ENCODE assay signal across 8 mouse cellular contexts in genomic region chr1:73902171-73902991, GRCm38 (mm10).
DNase-seq lines count a peak whose midpoint lies in the region; ATAC-seq and TF ChIP-seq lines count a peak whose summit lies in the region.

No protein-coding gene starts in this region.

- no peak overlapping the region for H3K27ac ChIP-seq in cortical plate, adult 2 months (ENCODE audit: insufficient read depth, low read length)
- H3K27ac ChIP-seq in kidney, embryonic 14.5 days (ENCODE audit: low read depth, low read length): no peak overlapping the region
- peak overlapping the region; percentile 50; the same call in 1 of the 2 replicates for H3K27ac ChIP-seq in limb, embryonic 14.5 days (replicated peaks; ENCODE audit: low read depth, low read length)
- no peak overlapping the region for H3K27ac ChIP-seq in stomach, embryonic 16.5 days (ENCODE audit: low read length)

- 0 out of 2 replicates have a peak, but pooled peaks cover 1% of the 10 kb centered on the region for H3K4me1 ChIP-seq in cortical plate, adult 2 months (ENCODE audit: control insufficient read depth, insufficient read depth, low read length)
- 0 out of 2 replicates have a peak, but pooled peaks cover 9% of the 10 kb centered on the region for H3K4me1 ChIP-seq in kidney, embryonic 14.5 days (ENCODE audit: control insufficient read depth, insufficient read depth, low read length)
- H3K4me1 ChIP-seq in limb, embryonic 14.5 days (ENCODE audit: control insufficient read depth, insufficient read depth, low read length): peaks cover 19% of the 10 kb centered on the region
- H3K4me1 ChIP-seq in stomach, embryonic 16.5 days (ENCODE audit: control insufficient read depth, insufficient read depth, low read length): peaks cover 14% of the 10 kb centered on the region

- no peaks in the 10 kb centered on the region for H3K36me3 ChIP-seq in kidney, embryonic 14.5 days (ENCODE audit: control insufficient read depth, insufficient read depth, low read length)
- no peaks in the 10 kb centered on the region for H3K36me3 ChIP-seq in limb, embryonic 14.5 days (ENCODE audit: control insufficient read depth, insufficient read depth, low read length)
- H3K36me3 ChIP-seq in stomach, embryonic 16.5 days (ENCODE audit: control insufficient read depth, insufficient read depth, low read length): no peaks in the 10 kb centered on the region

- 14% methylated on average over 16 of the region's 16 CpGs for WGBS in kidney, embryonic 14.5 days
- 12% methylated on average over 15 of the region's 16 CpGs for WGBS in limb, embryonic 14.5 days
- WGBS in stomach, embryonic 16.5 days: 14% methylated on average over 16 of the region's 16 CpGs

- no peaks in the 10 kb centered on the region for H3K9me3 ChIP-seq in kidney, embryonic 14.5 days (ENCODE audit: control insufficient read depth, low read length)
- H3K9me3 ChIP-seq in limb, embryonic 14.5 days (ENCODE audit: control insufficient read depth, low read length): no peaks in the 10 kb centered on the region
- no peaks in the 10 kb centered on the region for H3K9me3 ChIP-seq in stomach, embryonic 16.5 days (replicated peaks; ENCODE audit: control insufficient read depth, low read length)

- no peaks in the 10 kb centered on the region for H3K27me3 ChIP-seq in kidney, embryonic 14.5 days (ENCODE audit: control insufficient read depth, insufficient read depth, low read length)
- no peaks in the 10 kb centered on the region for H3K27me3 ChIP-seq in limb, embryonic 14.5 days (ENCODE audit: control insufficient read depth, insufficient read depth, low read length)
- no peaks in the 10 kb centered on the region for H3K27me3 ChIP-seq in stomach, embryonic 16.5 days (ENCODE audit: control insufficient read depth, insufficient read depth, low read length)

- peak; percentile 84 for TF ChIP-seq CTCF in cortical plate, adult 2 months (IDR thresholded peaks at IDR 0.05; ENCODE audit: extremely low read depth, insufficient read depth, low read length)

- H3K9ac ChIP-seq in kidney, embryonic 14.5 days (ENCODE audit: low read depth, low read length): no peak overlapping the region
- H3K9ac ChIP-seq in limb, embryonic 14.5 days (ENCODE audit: low read depth, low read length, severe bottlenecking): no peak overlapping the region
- H3K9ac ChIP-seq in stomach, embryonic 16.5 days (ENCODE audit: low read length): peak overlapping the region; percentile 64; the same call in 1 of the 2 replicates

- no peak for TF ChIP-seq POLR2A in cortical plate, adult 2 months (IDR thresholded peaks at IDR 0.05; ENCODE audit: extremely low read depth, insufficient read depth, low read length)
- TF ChIP-seq POLR2A in limb, embryonic 14.5 days (IDR thresholded peaks at IDR 0.05; ENCODE audit: borderline replicate concordance, extremely low read depth, insufficient read depth, insufficient read length): no peak

- no peak overlapping the region for H3K4me3 ChIP-seq in cortical plate, adult 2 months (ENCODE audit: insufficient read depth, low read length)
- H3K4me3 ChIP-seq in kidney, embryonic 14.5 days (ENCODE audit: low read length): no peak overlapping the region
- H3K4me3 ChIP-seq in limb, embryonic 14.5 days (replicated peaks; ENCODE audit: low read length): no peak overlapping the region
- no peak overlapping the region for H3K4me3 ChIP-seq in stomach, embryonic 16.5 days (replicated peaks; ENCODE audit: low read length)

- no peak overlapping the region for H3K4me2 ChIP-seq in kidney, embryonic 14.5 days (replicated peaks; ENCODE audit: low read depth, low read length)
- H3K4me2 ChIP-seq in limb, embryonic 14.5 days (replicated peaks; ENCODE audit: low read depth, low read length, severe bottlenecking): peak overlapping the region; percentile 13; the same call in 1 of the 2 replicates
- H3K4me2 ChIP-seq in stomach, embryonic 16.5 days (ENCODE audit: low read depth, low read length): no peak overlapping the region

- peak; percentile 73 to 76 for DNase-seq in B cell, adult 2 months
- peak; percentile 88 for DNase-seq in ZHBTc4 (ENCODE audit: low read depth, low spot score)
- DNase-seq in limb, embryonic 14.5 days (ENCODE audit: low spot score): peak; percentile 84
- peak; percentile 77 for DNase-seq in naive thymus-derived CD4-positive, alpha-beta T cell, adult 2 months (ENCODE audit: low read depth)

- peak; percentile 69 for ATAC-seq in granulocyte monocyte progenitor cell, adult 5-6 weeks (replicated peaks; ENCODE audit: poor library complexity, severe bottlenecking)
- ATAC-seq in kidney, embryonic 14.5 days (ENCODE audit: low FRiP score, low TSS enrichment): peak; percentile 41
- peak; percentile 62; the same call in 1 of the 2 replicates for ATAC-seq in limb, embryonic 14.5 days (ENCODE audit: low FRiP score, low read depth)
- ATAC-seq in stomach, embryonic 16.5 days (ENCODE audit: insufficient read depth, low FRiP score): peak; percentile 32; the same call in 1 of the 2 replicates
